In the genomic region with DNA sequence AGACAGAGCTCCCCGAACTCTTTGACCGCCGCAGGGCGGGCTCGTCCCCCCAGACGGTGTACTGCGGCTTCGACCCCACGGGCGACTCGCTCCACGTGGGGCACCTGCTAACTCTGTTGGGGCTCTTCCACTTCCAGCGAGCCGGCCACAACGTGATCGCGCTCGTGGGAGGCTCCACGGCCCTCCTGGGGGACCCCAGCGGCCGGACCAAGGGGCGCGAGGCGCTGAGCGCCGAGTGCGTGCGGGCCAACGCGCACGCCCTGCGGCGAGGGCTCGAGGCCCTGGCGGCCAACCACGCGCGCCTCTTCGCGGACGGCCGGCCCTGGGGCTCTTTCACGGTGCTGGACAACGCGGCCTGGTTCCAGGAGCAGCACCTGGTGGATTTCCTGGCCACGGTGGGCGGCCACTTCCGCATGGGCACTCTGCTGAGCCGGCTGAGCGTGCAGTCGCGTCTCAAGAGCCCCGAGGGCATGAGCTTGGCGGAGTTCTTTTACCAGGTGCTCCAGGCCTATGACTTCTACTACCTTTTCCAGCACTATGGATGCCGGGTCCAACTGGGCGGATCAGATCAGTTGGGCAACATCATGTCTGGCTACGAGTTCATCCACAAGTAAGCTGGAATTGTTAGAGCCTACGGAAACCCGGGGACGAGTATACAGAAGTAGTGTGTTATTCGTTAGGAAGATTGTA, we compare ENCODE assay signal across 8 mouse cellular contexts. TPM values are rescaled to one million over a fixed set of nuclear protein-coding genes. Genes with fewer than 3 reads are reported as not detected.
DNase-seq lines count a peak whose midpoint lies in the region; ATAC-seq and TF ChIP-seq lines count a peak whose summit lies in the region.

No protein-coding gene starts in this region.

- peak; percentile 61 for ATAC-seq in liver, embryonic 13.5 days (ENCODE audit: low read depth)
- peak; percentile 65 for ATAC-seq in stomach, postnatal 0 days (ENCODE audit: low FRiP score, low TSS enrichment)

- peak overlapping the region; percentile 49 for H3K27ac ChIP-seq in kidney, adult 2 months (ENCODE audit: insufficient read depth, low read depth, low read length)
- peak overlapping the region; percentile 89 for H3K27ac ChIP-seq in liver, embryonic 13.5 days
- peak overlapping the region; percentile 93 for H3K27ac ChIP-seq in stomach, postnatal 0 days (replicated peaks)

- H3K27me3 ChIP-seq in kidney, adult 2 months (replicated peaks; ENCODE audit: control insufficient read depth, insufficient read depth, low read length), result no peaks in the 10 kb centered on the region
- 0 out of 2 replicates have a peak, but pooled peaks cover 3% of the 10 kb centered on the region for H3K27me3 ChIP-seq in liver, embryonic 13.5 days
- no peaks in the 10 kb centered on the region for H3K27me3 ChIP-seq in stomach, postnatal 0 days (ENCODE audit: control insufficient read depth, insufficient read depth, low read length)

- peak overlapping the region; percentile 87 for H3K9ac ChIP-seq in liver, embryonic 13.5 days
- H3K9ac ChIP-seq in stomach, postnatal 0 days (ENCODE audit: low read length), result peak overlapping the region; percentile 84

- under 1% methylated on average over 61 of the region's 61 CpGs for WGBS in kidney, adult 2 months
- WGBS in liver, embryonic 13.5 days (ENCODE audit: insufficient replicate concordance), result under 1% methylated on average over 61 of the region's 61 CpGs
- WGBS in stomach, postnatal 0 days, result under 1% methylated on average over 61 of the region's 61 CpGs

- no peak for TF ChIP-seq POLR2A in kidney, adult 2 months (IDR thresholded peaks at IDR 0.05; ENCODE audit: low read depth, low read length)

- no peak for TF ChIP-seq CTCF in kidney, adult 2 months (conservative IDR thresholded peaks at IDR 0.05; ENCODE audit: insufficient read depth, insufficient read length, low read depth, low read length)
- TF ChIP-seq CTCF in stomach, postnatal 0 days (IDR thresholded peaks at IDR 0.05; ENCODE audit: low read depth), result no peak

- H3K9me3 ChIP-seq in liver, embryonic 13.5 days (replicated peaks), result no peaks in the 10 kb centered on the region
- no peaks in the 10 kb centered on the region for H3K9me3 ChIP-seq in stomach, postnatal 0 days (ENCODE audit: control insufficient read depth, low read length)

- peak overlapping the region; percentile 93 for H3K4me2 ChIP-seq in liver, embryonic 13.5 days
- peak overlapping the region; percentile 90 for H3K4me2 ChIP-seq in stomach, postnatal 0 days (replicated peaks; ENCODE audit: low read depth)

- DNase-seq in CD4-positive helper T cell, adult 2 months (ENCODE audit: low read depth, low spot score), result peak; percentile 50
- DNase-seq in adrenal gland, adult 8-10 months, result peak; percentile 32
- peak; percentile 66 for DNase-seq in embryo, embryonic 11 days
- peak; percentile 93 for DNase-seq in heart, adult 11 months
- DNase-seq in kidney, adult 2 months, result peak; percentile 62
- DNase-seq in liver, embryonic 13.5 days, result peak; percentile 45
- peak; percentile 13 to 28 for DNase-seq in natural killer cell, adult 2 months (ENCODE audit: low spot score in 2 of 2)
- DNase-seq in stomach, postnatal 0 days (ENCODE audit: low spot score), result peak; percentile 62

- H3K36me3 ChIP-seq in kidney, adult 2 months (ENCODE audit: control insufficient read depth, insufficient read depth, low read length), result peaks cover under 1% of the 10 kb centered on the region; the same call in 1 of the 2 replicates
- H3K36me3 ChIP-seq in liver, embryonic 13.5 days, result peaks cover 18% of the 10 kb centered on the region
- peaks cover 4% of the 10 kb centered on the region; the same call in 1 of the 2 replicates for H3K36me3 ChIP-seq in stomach, postnatal 0 days (ENCODE audit: control insufficient read depth, insufficient read depth, low read length)

- H3K4me1 ChIP-seq in kidney, adult 2 months (ENCODE audit: control insufficient read depth, insufficient read depth, low read length), result 0 out of 2 replicates have a peak, but pooled peaks cover 2% of the 10 kb centered on the region
- peaks cover 20% of the 10 kb centered on the region for H3K4me1 ChIP-seq in liver, embryonic 13.5 days (replicated peaks)
- H3K4me1 ChIP-seq in stomach, postnatal 0 days (replicated peaks; ENCODE audit: control insufficient read depth, insufficient read depth), result 0 out of 2 replicates have a peak, but pooled peaks cover 3% of the 10 kb centered on the region

- no peak for TF ChIP-seq EP300 in stomach, postnatal 0 days (optimal IDR thresholded peaks at IDR 0.05)

- peak overlapping the region; percentile 71 for H3K4me3 ChIP-seq in kidney, adult 2 months (ENCODE audit: insufficient read depth, low read depth, low read length)
- peak overlapping the region; percentile 96 for H3K4me3 ChIP-seq in liver, embryonic 13.5 days (replicated peaks)
- peak overlapping the region; percentile 91 for H3K4me3 ChIP-seq in stomach, postnatal 0 days (ENCODE audit: low read depth, low read length)

RNA-seq across cellular contexts. Expression of a gene that starts 0.5 kb away (rescaled TPM):
- 10 to 100 TPM; 30.4 to 38.0 (median 34.3) TPM for total RNA-seq in adrenal gland, adult 8-10 months (2022)
- 20.3 and 25.8 TPM in 2 replicates for polyA plus RNA-seq in kidney, adult 2 months (2012; rRNA removed)
- 38.7 and 43.4 TPM in 2 replicates for polyA plus RNA-seq in liver, embryonic 13.5 days (2015; fragmentation: Nextera tagmentation; extraction: Ambion mirVana)
- 22.6 and 25.0 TPM in 2 replicates for polyA plus RNA-seq in stomach, postnatal 0 days (2015; fragmentation: Nextera tagmentation; extraction: Ambion mirVana)

RNA-seq across cellular contexts. Expression of a gene that starts 55.5 kb away (rescaled TPM):
- 10 to 100 TPM; 77.3 to 91.9 (median 87.0) TPM for total RNA-seq in adrenal gland, adult 8-10 months (2022)
- 8.5 and 11.7 TPM in 2 replicates for polyA plus RNA-seq in kidney, adult 2 months (2012; rRNA removed)
- polyA plus RNA-seq in liver, embryonic 13.5 days (2015; fragmentation: Nextera tagmentation; extraction: Ambion mirVana), result 27.3 and 30.9 TPM in 2 replicates
- 30.8 and 34.0 TPM in 2 replicates for polyA plus RNA-seq in stomach, postnatal 0 days (2015; fragmentation: Nextera tagmentation; extraction: Ambion mirVana)

Comparison
In these comparisons a context has a peak if more than half of its experiments do, and no peak if none do; other contexts are left out.
1. Peak in every context shown above with its lines: DNase-seq, ATAC-seq, H3K4me3 ChIP-seq and H3K27ac ChIP-seq.
2. DNase-seq: peak in every context shown above with its lines; median percentile 93 in heart, adult 11 months; 66 in embryo, embryonic 11 days; 62 in kidney, adult 2 months; 62 in stomach, postnatal 0 days; 50 in CD4-positive helper T cell, adult 2 months; 45 in liver, embryonic 13.5 days; 32 in adrenal gland, adult 8-10 months; 20 in natural killer cell, adult 2 months.